ENCODE assay signal across 8 mouse cellular contexts in genomic region chr15:93397826-93398698, GRCm38 (mm10). TPM values are rescaled to one million over a fixed set of nuclear protein-coding genes. Genes with fewer than 3 reads are reported as not detected.
DNase-seq lines count a peak whose midpoint lies in the region; ATAC-seq and TF ChIP-seq lines count a peak whose summit lies in the region.

Gene Zcrb1, minus strand, starts transcription at chr15:93398334.
Gene Pphln1, plus strand, starts transcription at chr15:93398350.

- H3K4me3 ChIP-seq in ES-E14 (ENCODE audit: insufficient read depth in 1 of 2, low read depth in 1 of 2, low read length in 2 of 2, poor library complexity in 1 of 2, severe bottlenecking in 1 of 2) = peak within 1 kb of the TSS; percentile 93 to 99
- H3K4me3 ChIP-seq in forebrain, embryonic 16.5 days (replicated peaks; ENCODE audit: low read length) = peak within 1 kb of the TSS; percentile 95
- H3K4me3 ChIP-seq in lung, embryonic 15.5 days = peak within 1 kb of the TSS; percentile 100

- H3K9me3 ChIP-seq in ES-E14 (ENCODE audit: control insufficient read depth, insufficient read depth, low read depth, low read length) = no peaks in the 10 kb centered on the region
- H3K9me3 ChIP-seq in forebrain, embryonic 16.5 days (ENCODE audit: control insufficient read depth, low read length) = no peaks in the 10 kb centered on the region
- no peaks in the 10 kb centered on the region for H3K9me3 ChIP-seq in lung, embryonic 15.5 days

- H3K4me1 ChIP-seq in ES-E14 (ENCODE audit: control insufficient read depth in 2 of 2, insufficient read depth in 2 of 2, low read length in 2 of 2, poor library complexity in 1 of 2) = peaks cover 0 to 4% of the 10 kb centered on the region in 2 experiments; a peak in 1 of 4 replicates
- peaks cover 30% of the 10 kb centered on the region for H3K4me1 ChIP-seq in forebrain, embryonic 16.5 days (replicated peaks; ENCODE audit: control insufficient read depth, insufficient read depth, low read length)
- peaks cover 22% of the 10 kb centered on the region for H3K4me1 ChIP-seq in lung, embryonic 15.5 days

- peak; percentile 97 for ATAC-seq in forebrain, embryonic 16.5 days
- ATAC-seq in lung, embryonic 15.5 days (ENCODE audit: borderline replicate concordance, extremely low read depth, low FRiP score, low TSS enrichment) = peak; percentile 96

- no peaks in the 10 kb centered on the region for H3K27me3 ChIP-seq in forebrain, embryonic 16.5 days (replicated peaks; ENCODE audit: control insufficient read depth, insufficient read depth, low read length)
- no peaks in the 10 kb centered on the region for H3K27me3 ChIP-seq in lung, embryonic 15.5 days

- DNase-seq in ES-E14 (ENCODE audit: low read depth, low spot score) = peak; percentile 53
- DNase-seq in cerebellum, adult 11-12 months = peak; percentile 82
- DNase-seq in heart, postnatal 4 days = peak; percentile 87
- peak; percentile 53 to 72 for DNase-seq in layer of hippocampus, adult 8-10 months (ENCODE audit: low spot score in 2 of 2)
- peak; percentile 64 for DNase-seq in ovary, adult 18-20 months (ENCODE audit: low spot score)
- peak; percentile 93 for DNase-seq in thymus, postnatal 0 days (ENCODE audit: low spot score)

- H3K36me3 ChIP-seq in ES-E14 (ENCODE audit: control insufficient read depth, insufficient read depth, low read length, poor library complexity, severe bottlenecking) = peaks cover 2% of the 10 kb centered on the region; the same call in 1 of the 2 replicates
- H3K36me3 ChIP-seq in forebrain, embryonic 16.5 days (ENCODE audit: control insufficient read depth, insufficient read depth) = peaks cover 12% of the 10 kb centered on the region; the same call in 1 of the 2 replicates
- H3K36me3 ChIP-seq in lung, embryonic 15.5 days = peaks cover 15% of the 10 kb centered on the region

- in situ Hi-C loops in ES-E14 (cut with MboI; ENCODE audit: low sequenced_read_pairs in 2 of 2, unreplicated experiment in 2 of 2) = no loop called here

- H3K9ac ChIP-seq in ES-E14 (ENCODE audit: insufficient read depth, low read depth, low read length, poor library complexity, severe bottlenecking) = peak within 1 kb of the TSS; percentile 97
- peak within 1 kb of the TSS; percentile 91 for H3K9ac ChIP-seq in forebrain, embryonic 16.5 days (replicated peaks; ENCODE audit: low read depth, low read length)
- H3K9ac ChIP-seq in lung, embryonic 15.5 days = peak within 1 kb of the TSS; percentile 98

- WGBS in forebrain, embryonic 16.5 days = under 1% methylated on average over 100 of the region's 100 CpGs
- WGBS in lung, embryonic 15.5 days = under 1% methylated on average over 96 of the region's 100 CpGs

- H3K27ac ChIP-seq in ES-E14 (ENCODE audit: insufficient read depth, low read depth, low read length, poor library complexity, severe bottlenecking) = peak within 1 kb of the TSS; percentile 82
- H3K27ac ChIP-seq in forebrain, embryonic 16.5 days (ENCODE audit: low read length) = peak within 1 kb of the TSS; percentile 90
- H3K27ac ChIP-seq in lung, embryonic 15.5 days = peak within 1 kb of the TSS; percentile 90

- H3K4me2 ChIP-seq in forebrain, embryonic 16.5 days (ENCODE audit: low read length) = peak within 1 kb of the TSS; percentile 84
- peak within 1 kb of the TSS; percentile 78 for H3K4me2 ChIP-seq in lung, embryonic 15.5 days

TF ChIP-seq in ES-E14, 5 proteins besides CTCF, POLR2A, EP300 and RAD21:
- no peak for TF ChIP-seq ZC3H11A (IDR thresholded peaks at IDR 0.05; ENCODE audit: borderline replicate concordance, low read depth, low read length)
- TF ChIP-seq HCFC1 (IDR thresholded peaks at IDR 0.05; ENCODE audit: borderline replicate concordance, insufficient read depth, low read length) = peak; percentile 78; the same call in 1 of the 2 replicates
- no peak for TF ChIP-seq ZNF384 (IDR thresholded peaks at IDR 0.05; ENCODE audit: low read depth, low read length)

RNA-seq across cellular contexts. Expression of gene Zcrb1, which starts in this region (rescaled TPM):
- total RNA-seq in ES-E14 (2012; rRNA removed) = 23.1 and 34.8 TPM in 2 replicates
- 155 and 158 TPM in 2 replicates for polyA plus RNA-seq in forebrain, embryonic 16.5 days (2015; fragmentation: Nextera tagmentation; extraction: Ambion mirVana)
- total RNA-seq in heart, postnatal 4 days (2021) = 10 to 100 TPM; 80.4 to 81.1 TPM
- 10 to 100 TPM; 64.6 to 82.9 (median 74.2) TPM for total RNA-seq in layer of hippocampus, adult 8-10 months (2022)
- polyA plus RNA-seq in lung, embryonic 15.5 days (2015; fragmentation: Nextera tagmentation; extraction: Ambion mirVana) = 117 and 121 TPM in 2 replicates
- 125 and 132 TPM in 2 replicates for polyA plus RNA-seq in thymus, postnatal 0 days (2015; fragmentation: Nextera tagmentation; extraction: Ambion mirVana)

RNA-seq across cellular contexts. Expression of gene Pphln1, which starts in this region (rescaled TPM):
- 23.4 and 34.9 TPM in 2 replicates for total RNA-seq in ES-E14 (2012; rRNA removed)
- polyA plus RNA-seq in forebrain, embryonic 16.5 days (2015; fragmentation: Nextera tagmentation; extraction: Ambion mirVana) = 49.5 and 51.0 TPM in 2 replicates
- total RNA-seq in heart, postnatal 4 days (2021) = 10 to 100 TPM; 35.1 to 36.6 TPM
- 10 to 100 TPM; 34.3 to 49.4 (median 43.9) TPM for total RNA-seq in layer of hippocampus, adult 8-10 months (2022)
- 46.4 and 50.4 TPM in 2 replicates for polyA plus RNA-seq in lung, embryonic 15.5 days (2015; fragmentation: Nextera tagmentation; extraction: Ambion mirVana)
- 43.1 and 43.5 TPM in 2 replicates for polyA plus RNA-seq in thymus, postnatal 0 days (2015; fragmentation: Nextera tagmentation; extraction: Ambion mirVana)

Comparison
In these comparisons a context has a peak if more than half of its experiments do, and no peak if none do; other contexts are left out.
1. Peak in every context shown above with its lines: DNase-seq, ATAC-seq, H3K4me3 ChIP-seq and H3K27ac ChIP-seq.